Mouse (Mus musculus) CD4-positive, CD25-positive, alpha-beta regulatory T cell, adult 2 months (primary cell): ENCODE measurements at regions not wholly inside any gene's neighbourhood (a gene's known extent, or its start where the extent isn't known, plus 50 kb on each side); places are given as distances from the start of the nearest gene placed in this dataset.

Experiments
- DNase-seq: peaks from one replicate; pipeline ENCODE4 v3.0.0-alpha.2; 2012; ENCODE audit warnings: low read depth, low spot score

- DNase-seq, result no peak
Measured at GRCm38 (mm10) chr7:145105831-145106493, 102.0 kb downstream of the 1810010D01Rik start.

- no peak for DNase-seq
Measured at GRCm38 (mm10) chr7:145102692-145103091, 105.2 kb downstream of the 1810010D01Rik start.

- no peak for DNase-seq
Measured at GRCm38 (mm10) chr7:145102216-145102615, 105.7 kb downstream of the 1810010D01Rik start.

- DNase-seq, result peak; percentile 35
Measured at GRCm38 (mm10) chr7:145098335-145098734, 109.6 kb downstream of the 1810010D01Rik start.

GRCm38 (mm10) chr7:145094134-145094526 lies 113.8 kb downstream of the 1810010D01Rik start:
- DNase-seq, result no peak

- no peak for DNase-seq
Measured at GRCm38 (mm10) chr7:145093417-145094133, 114.3 kb downstream of the 1810010D01Rik start.

GRCm38 (mm10) chr7:145092392-145093176 lies 115.3 kb downstream of the 1810010D01Rik start:
- no peak for DNase-seq

- DNase-seq, result no peak
Measured at GRCm38 (mm10) chr7:145090849-145091248, 117.1 kb downstream of the 1810010D01Rik start.

- no peak for DNase-seq
Measured at GRCm38 (mm10) chr7:145089315-145089721, 118.6 kb downstream of the 1810010D01Rik start.

GRCm38 (mm10) chr7:145088655-145089054 lies 119.3 kb downstream of the 1810010D01Rik start:
- DNase-seq, result no peak

- DNase-seq, result no peak
Measured at GRCm38 (mm10) chr7:145087790-145088189, 120.1 kb downstream of the 1810010D01Rik start.

- no peak for DNase-seq
Measured at GRCm38 (mm10) chr7:145082917-145083752, 124.8 kb downstream of the 1810010D01Rik start.

- DNase-seq, result no peak
Measured at GRCm38 (mm10) chr7:145071996-145072790, 132.5 kb upstream of the Ccnd1 start.

- no peak for DNase-seq
Measured at GRCm38 (mm10) chr7:145071533-145071932, 131.8 kb upstream of the Ccnd1 start.

- DNase-seq, result no peak
Measured at GRCm38 (mm10) chr7:145067366-145067765, 127.6 kb upstream of the Ccnd1 start.

- DNase-seq, result no peak
Measured at GRCm38 (mm10) chr7:145056320-145056719, 116.6 kb upstream of the Ccnd1 start.

- no peak for DNase-seq
Measured at GRCm38 (mm10) chr7:145051616-145052015, 111.9 kb upstream of the Ccnd1 start.

- DNase-seq, result no peak
Measured at GRCm38 (mm10) chr7:145050729-145051128, 111.0 kb upstream of the Ccnd1 start.

- no peak for DNase-seq
Measured at GRCm38 (mm10) chr7:145048481-145048877, 108.8 kb upstream of the Ccnd1 start.

- DNase-seq, result no peak
Measured at GRCm38 (mm10) chr7:145047771-145048480, 108.2 kb upstream of the Ccnd1 start.
